Mouse (Mus musculus) lung, embryonic 16.5 days (tissue): ENCODE results near the gene Gtf3c4. TPM values are rescaled to one million over a fixed set of nuclear protein-coding genes. Genes with fewer than 3 reads are reported as not detected.

Experiments
- ATAC-seq: fragments of 200-750 bp; cut with Nextera tagmentation; 2 replicates; pipeline ENCODE4 v1.8.0; 2017; ENCODE audit warnings: low read depth, mild to moderate bottlenecking, moderate library complexity
- H3K27ac ChIP-seq: fragments of 300-500 bp; sonication (generic); 2 replicates; pipeline ENCODE4 v1.5.1; 2014; ENCODE audit warnings: mild to moderate bottlenecking, control low read depth, low read length
- H3K27me3 ChIP-seq: fragments of 300-500 bp; sonication (generic); 2 replicates; pipeline ENCODE4 v1.6.1; 2014; ENCODE audit warnings: low read depth, low read length, mixed read lengths; ENCODE audit not compliant: control insufficient read depth, insufficient read depth
- H3K36me3 ChIP-seq: fragments of 300-500 bp; sonication (generic); 2 replicates; pipeline ENCODE4 v1.6.1; 2014; ENCODE audit warnings: low read length; ENCODE audit not compliant: control insufficient read depth, insufficient read depth
- H3K4me1 ChIP-seq: fragments of 300-500 bp; sonication (generic); replicated peaks from 2 replicates; pipeline ENCODE4 v1.6.1; 2014; ENCODE audit warnings: low read length, mixed read lengths; ENCODE audit not compliant: control insufficient read depth, insufficient read depth
- H3K4me2 ChIP-seq: fragments of 300-500 bp; sonication (generic); 2 replicates; pipeline ENCODE4 v1.6.1; 2014; ENCODE audit warnings: low read depth, low read length, control low read depth
- H3K4me3 ChIP-seq: fragments of 300-500 bp; sonication (generic); 2 replicates; pipeline ENCODE4 v1.5.1; 2014; ENCODE audit warnings: mild to moderate bottlenecking, low read length, control low read depth
- H3K9ac ChIP-seq: fragments of 300-500 bp; sonication (generic); 2 replicates; pipeline ENCODE4 v1.6.1; 2014; ENCODE audit warnings: low read length, control low read depth
- H3K9me3 ChIP-seq: fragments of 300-500 bp; sonication (generic); 2 replicates; pipeline ENCODE4 v1.6.1; 2016; ENCODE audit warnings: low read length; ENCODE audit not compliant: control insufficient read depth
- WGBS: fragments of 180-500 bp; shearing (Covaris S2); extraction: QIAGEN DNeasy Blood & Tissue Kit; methylation state at CpG from one replicate; pipeline ENCODE4 v1.1.7; 2014; 5-methylcytosine and 5-hydroxymethylcytosine counted together
- polyA plus RNA-seq: library from polyadenylated mRNA; unstranded; fragments of >200 nt; fragmentation: Nextera tagmentation; extraction: Ambion mirVana; gene quantifications from 2 replicates; pipeline ENCODE4 v1.2.1, GENCODE M21; 2015

Gene Gtf3c4
- 11.4 and 13.2 TPM in 2 replicates for polyA plus RNA-seq

- Histone ChIP-seq H3K4me3 (peak within 1 kb of the TSS; percentile 86), H3K4me1 (peaks cover 28% of the 10 kb centered on the region), H3K27me3 (no peaks in the 10 kb centered on the region), H3K36me3 (peaks cover 4% of the 10 kb centered on the region; the same call in 1 of the 2 replicates), H3K27ac (peak within 1 kb of the TSS; percentile 86), H3K9me3 (no peaks in the 10 kb centered on the region), H3K9ac (peak within 1 kb of the TSS; percentile 89), H3K4me2 (peak within 1 kb of the TSS; percentile 86)
- ATAC-seq, result peak; percentile 95
- WGBS, result 0% methylated on average over 63 of the region's 63 CpGs
Measured at GRCm38 (mm10) chr2:28840222-28840951, at the start of gene Gtf3c4, which contains the start of gene Ddx31. Gene Gtf3c4 (minus strand): TSS chr2:28840360. Gene Ddx31 (plus strand): TSS chr2:28840406.

DNA sequence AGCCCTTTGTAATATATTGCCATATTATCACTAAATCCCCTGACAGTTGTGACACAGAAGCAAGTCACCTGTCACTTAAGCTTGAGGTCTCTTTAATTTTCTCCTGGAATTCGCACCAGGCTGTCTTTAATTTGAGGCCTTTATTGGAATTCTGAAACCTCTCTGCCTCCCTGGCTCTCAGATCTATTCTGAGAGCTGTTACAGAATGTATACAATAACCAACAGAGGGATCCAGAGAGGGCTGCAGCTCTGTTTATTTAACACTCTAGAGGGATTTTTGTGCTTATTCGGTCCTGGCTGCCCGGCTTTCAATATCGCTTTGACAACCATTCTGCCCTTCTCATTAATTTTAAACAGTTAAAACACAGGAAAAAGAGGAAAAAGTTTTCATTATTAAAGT lies 44.8 kb upstream of the Gtf3c4 start:
- H3K36me3 ChIP-seq, result peaks cover 12% of the 10 kb centered on the region
- WGBS, result 37% methylated on average over 4 of the region's 4 CpGs
- H3K27me3 ChIP-seq, result no peaks in the 10 kb centered on the region
- H3K9ac ChIP-seq, result no peak overlapping the region
- H3K9me3 ChIP-seq, result no peaks in the 10 kb centered on the region
- no peak overlapping the region for H3K27ac ChIP-seq
- no peak overlapping the region for H3K4me3 ChIP-seq
- no peak for ATAC-seq
- no peaks in the 10 kb centered on the region for H3K4me1 ChIP-seq
- no peak overlapping the region for H3K4me2 ChIP-seq

- H3K4me3 ChIP-seq, result no peak overlapping the region
- ATAC-seq, result no peak
- no peaks in the 10 kb centered on the region for H3K4me1 ChIP-seq
- H3K27me3 ChIP-seq, result no peaks in the 10 kb centered on the region
- no peak overlapping the region for H3K27ac ChIP-seq
- no peak overlapping the region for H3K4me2 ChIP-seq
- no peak overlapping the region for H3K9ac ChIP-seq
- no peaks in the 10 kb centered on the region for H3K9me3 ChIP-seq
- peaks cover 13% of the 10 kb centered on the region; the same call in 1 of the 2 replicates for H3K36me3 ChIP-seq
- 63% methylated on average over 6 of the region's 6 CpGs for WGBS
Measured at GRCm38 (mm10) chr2:28882826-28883485, 42.8 kb upstream of the Gtf3c4 start.

DNA sequence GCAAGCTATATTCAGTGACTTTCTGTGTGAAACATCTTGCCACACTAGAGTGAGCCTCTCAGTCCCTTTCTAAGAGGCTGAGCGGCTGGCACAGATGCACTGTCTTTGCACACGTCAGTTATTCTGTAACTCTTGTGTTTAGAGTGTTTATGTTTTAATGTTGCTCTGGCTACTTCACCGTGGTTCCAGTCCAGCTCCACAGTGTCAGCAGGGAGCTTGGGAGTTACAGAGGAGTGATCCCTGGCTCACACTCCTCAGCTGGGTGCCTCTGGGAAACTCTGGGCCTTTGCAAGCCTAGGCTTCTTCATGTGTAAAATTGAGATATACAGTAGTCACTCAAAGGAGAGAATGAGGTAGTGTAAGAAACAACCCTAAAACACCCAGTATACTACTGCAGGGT lies 41.9 kb upstream of the Gtf3c4 start:
- Histone ChIP-seq H3K9me3 (no peaks in the 10 kb centered on the region), H3K27me3 (no peaks in the 10 kb centered on the region), H3K27ac (no peak overlapping the region), H3K36me3 (peaks cover 15% of the 10 kb centered on the region; the same call in 1 of the 2 replicates), H3K4me3 (no peak overlapping the region), H3K9ac (no peak overlapping the region), H3K4me1 (no peaks in the 10 kb centered on the region), H3K4me2 (no peak overlapping the region)
- ATAC-seq, result no peak
- 72% methylated on average over 3 of the region's 3 CpGs for WGBS

DNA sequence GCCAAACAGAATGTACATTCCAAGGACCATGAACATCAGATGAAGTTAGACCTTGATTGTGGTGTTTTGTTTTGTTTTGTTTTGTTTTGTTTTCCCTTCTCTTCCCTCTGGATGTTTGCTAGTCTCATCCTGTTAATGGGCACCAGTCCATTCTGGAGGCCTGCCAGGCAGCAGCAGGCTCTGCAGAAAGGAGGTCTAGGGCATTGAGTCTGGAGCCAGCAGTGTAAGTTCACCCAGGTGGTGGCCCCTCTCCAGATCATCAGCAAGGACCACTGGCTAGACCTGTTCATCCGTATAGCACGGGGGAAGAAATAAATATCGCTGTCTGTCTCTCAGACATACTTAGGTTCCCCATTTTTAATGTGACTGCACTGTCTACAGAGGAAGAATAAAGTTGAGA lies 41.1 kb upstream of the Gtf3c4 start:
- no peaks in the 10 kb centered on the region for H3K4me1 ChIP-seq
- H3K27ac ChIP-seq, result no peak overlapping the region
- no peak overlapping the region for H3K4me2 ChIP-seq
- no peak overlapping the region for H3K4me3 ChIP-seq
- no peak overlapping the region for H3K9ac ChIP-seq
- 89% methylated on average over 3 of the region's 3 CpGs for WGBS
- H3K27me3 ChIP-seq, result no peaks in the 10 kb centered on the region
- H3K9me3 ChIP-seq, result no peaks in the 10 kb centered on the region
- no peak for ATAC-seq
- H3K36me3 ChIP-seq, result peaks cover 18% of the 10 kb centered on the region; the same call in 1 of the 2 replicates

DNA sequence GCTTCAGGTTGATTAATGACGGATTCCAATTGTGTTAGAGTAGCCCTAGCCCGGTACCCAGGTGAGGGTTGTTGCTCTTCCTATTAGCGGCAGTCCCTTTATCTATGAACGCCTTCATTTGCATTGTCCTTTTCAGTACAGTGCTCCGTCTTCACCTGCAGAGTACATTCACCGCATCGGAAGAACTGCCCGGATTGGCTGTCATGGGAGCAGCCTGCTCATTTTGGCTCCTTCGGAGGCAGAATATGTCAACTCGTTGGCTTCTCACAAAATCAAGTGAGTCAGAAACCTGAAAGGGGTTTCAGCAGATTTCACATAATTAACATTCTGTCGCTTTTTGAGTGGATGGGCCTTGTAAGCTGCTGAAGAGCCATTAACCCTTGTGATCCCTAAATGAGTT lies 35.4 kb upstream of the Gtf3c4 start:
- no peak overlapping the region for H3K4me3 ChIP-seq
- H3K27ac ChIP-seq, result no peak overlapping the region
- no peak overlapping the region for H3K4me2 ChIP-seq
- H3K9me3 ChIP-seq, result no peaks in the 10 kb centered on the region
- H3K27me3 ChIP-seq, result no peaks in the 10 kb centered on the region
- no peak for ATAC-seq
- H3K4me1 ChIP-seq, result no peaks in the 10 kb centered on the region
- WGBS, result 87% methylated on average over 11 of the region's 11 CpGs
- no peak overlapping the region for H3K9ac ChIP-seq
- H3K36me3 ChIP-seq, result peaks cover 23% of the 10 kb centered on the region

GRCm38 (mm10) chr2:28867495-28867894 lies 27.3 kb upstream of the Gtf3c4 start:
- H3K4me3 ChIP-seq, result no peak overlapping the region
- no peak overlapping the region for H3K27ac ChIP-seq
- H3K9me3 ChIP-seq, result no peaks in the 10 kb centered on the region
- H3K27me3 ChIP-seq, result no peaks in the 10 kb centered on the region
- ATAC-seq, result no peak
- peaks cover 8% of the 10 kb centered on the region for H3K36me3 ChIP-seq
- WGBS, result 48% methylated on average over 7 of the region's 7 CpGs
- no peak overlapping the region for H3K9ac ChIP-seq
- H3K4me1 ChIP-seq, result no peaks in the 10 kb centered on the region
- H3K4me2 ChIP-seq, result no peak overlapping the region

GRCm38 (mm10) chr2:28863857-28864256 lies 23.7 kb upstream of the Gtf3c4 start:
- ATAC-seq, result no peak
- Histone ChIP-seq H3K9ac (no peak overlapping the region), H3K36me3 (peaks cover 18% of the 10 kb centered on the region), H3K27me3 (no peaks in the 10 kb centered on the region), H3K4me3 (no peak overlapping the region), H3K4me1 (no peaks in the 10 kb centered on the region), H3K4me2 (no peak overlapping the region), H3K27ac (no peak overlapping the region), H3K9me3 (no peaks in the 10 kb centered on the region)

DNA sequence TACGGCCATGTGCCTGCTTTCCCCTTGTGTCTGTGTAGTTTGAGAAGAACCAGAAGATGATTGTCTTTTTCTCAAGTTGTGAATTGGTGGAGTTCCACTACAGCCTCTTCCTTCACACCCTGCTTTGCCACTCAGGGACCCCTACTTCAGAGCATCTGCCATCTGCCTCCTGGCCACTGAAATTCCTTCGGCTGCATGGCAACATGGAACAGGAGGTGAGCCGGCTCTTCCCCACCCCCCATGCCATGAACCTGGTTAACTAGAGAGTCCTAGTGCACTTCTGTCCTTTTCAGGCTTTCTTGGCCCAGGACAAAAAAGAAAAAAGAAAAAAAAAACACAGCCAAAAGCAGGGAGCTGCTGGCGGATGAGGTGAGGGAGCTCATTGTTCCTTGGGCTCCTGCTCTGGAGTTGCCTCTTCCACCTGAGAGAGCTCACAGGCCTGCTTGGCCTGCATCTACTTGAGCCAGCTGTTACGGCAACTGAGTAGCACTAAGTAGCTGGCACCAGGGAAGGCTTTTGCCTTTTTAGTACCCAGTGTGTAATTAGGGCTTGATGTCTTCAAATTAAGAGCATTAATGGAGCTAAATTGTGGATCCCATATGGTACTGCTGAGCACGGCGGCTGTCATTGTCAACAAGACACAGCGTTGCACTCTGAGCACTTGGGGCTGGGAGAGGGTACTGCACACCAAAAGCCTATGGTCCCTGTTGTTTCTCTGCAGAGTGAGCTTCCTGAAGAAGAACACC lies 20.7 kb upstream of the Gtf3c4 start:
- WGBS, result 91% methylated on average over 8 of the region's 8 CpGs
- ATAC-seq, result no peak
- Histone ChIP-seq H3K9ac (no peak overlapping the region), H3K27ac (no peak overlapping the region), H3K36me3 (peaks cover 16% of the 10 kb centered on the region), H3K27me3 (no peaks in the 10 kb centered on the region), H3K4me3 (no peak overlapping the region), H3K9me3 (no peaks in the 10 kb centered on the region), H3K4me1 (no peaks in the 10 kb centered on the region), H3K4me2 (no peak overlapping the region)
